Mouse (Mus musculus): ENCODE measurements at regions not wholly inside any gene's neighbourhood (a gene's known extent, or its start where the extent isn't known, plus 50 kb on each side); places are given as distances from the start of the nearest gene placed in this dataset.

DNA sequence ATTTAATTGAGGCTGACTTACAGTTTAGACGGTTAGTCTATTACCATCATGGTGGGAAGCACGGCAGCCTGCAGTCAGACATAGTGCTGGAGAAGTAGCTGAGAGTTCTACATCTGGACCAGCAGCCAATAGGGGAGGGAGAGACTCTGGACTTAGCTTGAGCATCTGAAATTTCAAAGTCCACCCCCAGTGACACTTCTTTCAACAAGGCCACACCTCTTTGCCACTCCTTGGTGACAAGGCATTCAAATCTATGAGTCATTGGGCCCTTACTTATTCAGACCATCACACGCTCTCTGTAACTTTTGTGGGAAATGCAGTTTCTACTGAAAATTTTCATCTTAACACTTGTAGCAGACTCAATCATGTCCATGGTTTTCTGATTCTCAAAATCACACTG lies 653.9 kb upstream of the Got2 start:
- TF ChIP-seq CTCF (conservative IDR thresholded peaks at IDR 0.05; ENCODE audit: low read length) (no peak), NANOG (IDR thresholded peaks at IDR 0.05; ENCODE audit: borderline replicate concordance, low read length) (no peak)
